Mouse (Mus musculus): ENCODE results near the gene Cubn.

DNA sequence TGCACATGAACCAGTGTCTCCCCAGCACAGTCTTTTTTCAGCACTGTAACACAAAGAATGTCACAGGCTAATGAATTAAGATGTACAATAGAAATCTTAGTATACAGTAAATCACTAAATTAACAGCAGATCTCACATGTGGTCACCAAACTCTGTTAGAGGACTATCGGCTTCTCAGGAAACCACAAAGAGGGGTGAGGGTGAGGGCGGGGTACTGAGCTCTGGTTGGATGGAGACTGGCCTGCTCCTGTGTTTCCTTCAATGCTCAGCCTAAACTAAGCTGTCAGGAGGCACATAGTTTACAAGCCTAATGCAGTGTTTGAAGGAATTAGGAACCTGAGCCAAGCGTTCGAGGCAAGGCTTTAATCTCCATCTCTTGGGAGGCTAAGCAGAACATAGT, 228.5 kb downstream of the Cubn start:
- TF ChIP-seq HCFC1 (IDR thresholded peaks at IDR 0.05; ENCODE audit: low read depth, low read length) (no peak), TCF12 (IDR thresholded peaks at IDR 0.05; ENCODE audit: low read depth, low read length) (no peak), MAX (IDR thresholded peaks at IDR 0.05; ENCODE audit: low read length) (no peak), POLR2A (IDR thresholded peaks at IDR 0.05; ENCODE audit: control insufficient read depth in 1 of 2, insufficient read depth in 1 of 2, low read depth in 1 of 2, low read length in 2 of 2, poor library complexity in 1 of 2) (no peak), CTCF (IDR thresholded peaks at IDR 0.05 in 2 of 3, conservative IDR thresholded peaks at IDR 0.05 in 1 of 3; ENCODE audit: control insufficient read depth in 1 of 3, insufficient read depth in 1 of 3, low read depth in 2 of 3, low read length in 3 of 3, poor library complexity in 1 of 3, severe bottlenecking in 1 of 3) (no peak)
